Mouse (Mus musculus) splenic B cell, adult 2 months (primary cell): Measurements from ENCODE around the gene Antxr2.

Experiments used
- DNase-seq: peaks from one replicate; pipeline ENCODE4 v3.0.0-alpha.2; 2011; ENCODE audit warnings: low read depth, low spot score
- H3K27me3 ChIP-seq: 2 replicates; pipeline ENCODE4 v1.6.1; 2012; ENCODE audit warnings: mild to moderate bottlenecking, low read length, moderate library complexity, mixed read lengths; ENCODE audit not compliant: control insufficient read depth, poor library complexity, insufficient read depth, severe bottlenecking
- H3K36me3 ChIP-seq: 2 replicates; pipeline ENCODE4 v1.6.1; 2012; ENCODE audit warnings: mild to moderate bottlenecking, low read length, moderate library complexity, mixed read lengths; ENCODE audit not compliant: control insufficient read depth, poor library complexity, insufficient read depth, severe bottlenecking

Antxr2 gene

GRCm38 (mm10) chr5:98030902-98031641 lies at the start of gene Antxr2:
Antxr2 (minus strand) TSS chr5:98031043.
- no peaks in the 10 kb centered on the region; the same call in 1 of the 2 replicates for H3K27me3 ChIP-seq
- DNase-seq = peak; percentile 75
- H3K36me3 ChIP-seq = no peaks in the 10 kb centered on the region

- Histone ChIP-seq H3K27me3 (no peaks in the 10 kb centered on the region), H3K36me3 (no peaks in the 10 kb centered on the region)
- no peak for DNase-seq
These were observed 45.8 kb upstream of the Antxr2 start for GRCm38 (mm10) chr5:98076612-98077011.

- no peak for DNase-seq
- no peaks in the 10 kb centered on the region for H3K36me3 ChIP-seq
- no peaks in the 10 kb centered on the region for H3K27me3 ChIP-seq
These were observed 38.3 kb upstream of the Antxr2 start for GRCm38 (mm10) chr5:98069191-98069590.

GRCm38 (mm10) chr5:98055275-98055674 lies 24.4 kb upstream of the Antxr2 start:
- H3K27me3 ChIP-seq = no peaks in the 10 kb centered on the region; the same call in 1 of the 2 replicates
- DNase-seq = no peak
- no peaks in the 10 kb centered on the region for H3K36me3 ChIP-seq

- peak; percentile 37 for DNase-seq
- Histone ChIP-seq H3K27me3 (no peaks in the 10 kb centered on the region; the same call in 1 of the 2 replicates), H3K36me3 (no peaks in the 10 kb centered on the region)
These were observed 24.0 kb upstream of the Antxr2 start for GRCm38 (mm10) chr5:98054834-98055233.

- DNase-seq = no peak
- Histone ChIP-seq H3K36me3 (no peaks in the 10 kb centered on the region), H3K27me3 (no peaks in the 10 kb centered on the region; the same call in 1 of the 2 replicates)
These were observed 4.1 kb upstream of the Antxr2 start for GRCm38 (mm10) chr5:98034928-98035327.

- H3K27me3 ChIP-seq = no peaks in the 10 kb centered on the region; the same call in 1 of the 2 replicates
- peak; percentile 21 for DNase-seq
- H3K36me3 ChIP-seq = no peaks in the 10 kb centered on the region
These were observed 3.4 kb upstream of the Antxr2 start for GRCm38 (mm10) chr5:98034207-98034606.

GRCm38 (mm10) chr5:98032803-98033420 lies 2.1 kb upstream of the Antxr2 start:
- no peaks in the 10 kb centered on the region for H3K36me3 ChIP-seq
- H3K27me3 ChIP-seq = no peaks in the 10 kb centered on the region; the same call in 1 of the 2 replicates
- peak; percentile 94 for DNase-seq

- H3K27me3 ChIP-seq = no peaks in the 10 kb centered on the region
- peaks cover 3% of the 10 kb centered on the region; the same call in 1 of the 2 replicates for H3K36me3 ChIP-seq
- DNase-seq = peak; percentile 63
These were observed 547 bp downstream of the Antxr2 start for GRCm38 (mm10) chr5:98030091-98030901.

- DNase-seq = no peak
- Histone ChIP-seq H3K36me3 (peaks cover 3% of the 10 kb centered on the region; the same call in 1 of the 2 replicates), H3K27me3 (no peaks in the 10 kb centered on the region)
These were observed 3.0 kb downstream of the Antxr2 start for GRCm38 (mm10) chr5:98027688-98028389.

- Histone ChIP-seq H3K27me3 (no peaks in the 10 kb centered on the region), H3K36me3 (peaks cover 3% of the 10 kb centered on the region; the same call in 1 of the 2 replicates)
- no peak for DNase-seq
These were observed 4.9 kb downstream of the Antxr2 start for GRCm38 (mm10) chr5:98025921-98026320.

- Histone ChIP-seq H3K27me3 (no peaks in the 10 kb centered on the region), H3K36me3 (peaks cover 3% of the 10 kb centered on the region; the same call in 1 of the 2 replicates)
- DNase-seq = no peak
These were observed 6.3 kb downstream of the Antxr2 start for GRCm38 (mm10) chr5:98024545-98024944.

GRCm38 (mm10) chr5:98021518-98021917 lies 9.3 kb downstream of the Antxr2 start:
- no peak for DNase-seq
- peaks cover 3% of the 10 kb centered on the region; the same call in 1 of the 2 replicates for H3K36me3 ChIP-seq
- no peaks in the 10 kb centered on the region for H3K27me3 ChIP-seq

GRCm38 (mm10) chr5:98020658-98021057 lies 10.2 kb downstream of the Antxr2 start:
- Histone ChIP-seq H3K27me3 (no peaks in the 10 kb centered on the region), H3K36me3 (peaks cover under 1% of the 10 kb centered on the region; the same call in 1 of the 2 replicates)
- no peak for DNase-seq
